Mouse (Mus musculus): ENCODE measurements at regions not wholly inside any gene's neighbourhood (a gene's known extent, or its start where the extent isn't known, plus 50 kb on each side); places are given as distances from the start of the nearest gene placed in this dataset.
A peak's percentile ranks its signal among the peaks of the same experiment; 100 is the strongest.

DNA sequence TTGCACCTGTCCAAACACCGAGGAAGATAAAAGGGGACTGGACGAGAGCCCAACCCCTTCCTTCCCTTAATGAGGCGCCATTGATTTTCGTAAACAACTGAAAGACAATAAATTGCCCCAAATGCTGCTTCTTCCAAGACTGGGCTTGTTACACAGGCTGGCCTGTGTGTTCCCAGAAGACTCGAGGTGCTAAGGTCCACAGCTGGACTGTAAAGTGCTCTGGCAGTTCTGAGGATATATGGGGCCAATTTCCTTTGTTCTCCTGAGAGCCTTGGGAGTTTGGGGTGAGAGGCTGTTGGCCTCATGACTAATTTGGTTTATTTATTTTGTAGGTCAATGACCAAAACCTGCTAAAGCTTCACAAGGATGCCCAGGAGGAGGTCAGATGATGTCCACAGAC, 377.3 kb upstream of the Prickle1 start:
- no peak for DNase-seq (ENCODE audit: low spot score in 2 of 2)

DNA sequence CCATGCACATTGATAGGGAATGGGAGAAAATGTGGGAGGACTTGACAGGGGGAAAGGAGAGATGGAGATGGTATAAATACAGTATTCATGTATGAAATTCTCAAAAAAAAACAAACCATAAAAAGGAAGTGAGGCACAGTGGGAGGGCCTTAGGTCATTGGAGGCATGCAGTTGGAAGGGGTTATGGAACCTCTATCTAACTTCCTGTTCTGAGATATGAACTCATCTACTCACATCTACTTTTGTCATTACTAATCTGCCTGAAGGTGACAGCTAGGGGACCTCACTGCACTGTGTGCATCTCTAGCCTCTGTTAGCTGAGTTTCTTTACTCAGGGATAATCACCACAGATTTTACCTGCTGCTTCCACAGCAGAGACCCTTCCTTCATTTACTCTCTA, 366.3 kb upstream of the Prickle1 start:
- DNase-seq (ENCODE audit: low spot score in 2 of 2), result no peak

DNA sequence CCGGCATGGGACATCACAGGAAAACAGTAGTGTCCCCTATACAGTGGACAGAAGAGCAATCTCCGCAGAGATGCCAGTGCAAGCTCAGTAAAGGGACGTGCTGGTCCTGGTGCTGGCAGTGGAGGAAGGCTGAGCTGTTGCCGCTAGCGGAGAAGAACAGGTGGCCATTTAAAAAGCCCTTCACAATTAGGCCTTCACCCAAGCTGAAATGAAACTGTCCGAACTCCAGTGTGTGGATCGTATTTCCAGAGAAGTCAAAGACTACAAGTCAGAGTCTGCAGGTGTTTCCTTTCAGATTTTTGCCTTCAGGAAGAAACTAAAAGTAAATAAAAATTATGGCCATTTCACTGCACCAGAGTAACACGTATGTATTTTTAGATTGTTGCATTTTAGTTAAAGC, 364.2 kb upstream of the Prickle1 start:
- DNase-seq (ENCODE audit: low spot score in 2 of 2), result no peak

DNA sequence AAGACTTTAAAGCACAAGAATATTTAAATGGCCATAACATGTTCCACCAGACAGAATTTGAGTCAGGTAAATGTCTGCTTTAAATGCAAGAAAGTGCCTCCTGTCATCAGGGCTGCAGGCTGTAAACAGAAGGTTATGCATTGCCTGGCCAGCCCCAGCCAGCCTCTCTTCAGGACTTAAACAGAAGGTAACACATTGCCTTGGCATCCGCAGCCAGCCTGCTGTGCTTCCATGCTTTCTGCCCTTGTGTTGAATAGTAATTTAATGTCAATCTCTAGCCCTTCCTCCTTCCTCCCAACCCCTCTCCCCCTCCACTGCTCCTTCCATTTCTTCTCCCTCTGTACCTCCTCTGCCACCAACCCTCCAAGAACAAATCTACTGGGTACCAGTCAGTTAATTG, 362.4 kb upstream of the Prickle1 start:
- DNase-seq (ENCODE audit: low spot score in 2 of 2), result no peak

DNA sequence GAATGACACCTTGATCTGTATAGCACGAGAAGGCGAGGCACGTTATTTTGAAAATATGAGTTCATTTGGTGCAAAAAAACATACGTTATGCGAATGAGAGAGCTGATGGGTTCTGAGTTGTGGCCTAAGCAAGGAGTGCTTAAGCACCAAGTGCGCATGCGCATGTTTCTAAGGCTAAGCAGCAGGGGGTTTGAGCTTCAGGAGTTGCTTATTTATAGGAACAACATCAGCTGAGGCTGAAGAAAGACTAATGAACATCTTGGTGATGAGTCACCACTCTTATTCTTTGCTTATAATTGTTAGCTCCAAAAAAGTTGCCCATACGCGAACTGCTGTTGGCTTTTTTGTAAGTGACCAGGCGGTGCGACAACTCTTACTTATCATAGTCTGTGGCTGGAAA, 361.1 kb upstream of the Prickle1 start:
- no peak for DNase-seq (ENCODE audit: low spot score in 2 of 2)

DNA sequence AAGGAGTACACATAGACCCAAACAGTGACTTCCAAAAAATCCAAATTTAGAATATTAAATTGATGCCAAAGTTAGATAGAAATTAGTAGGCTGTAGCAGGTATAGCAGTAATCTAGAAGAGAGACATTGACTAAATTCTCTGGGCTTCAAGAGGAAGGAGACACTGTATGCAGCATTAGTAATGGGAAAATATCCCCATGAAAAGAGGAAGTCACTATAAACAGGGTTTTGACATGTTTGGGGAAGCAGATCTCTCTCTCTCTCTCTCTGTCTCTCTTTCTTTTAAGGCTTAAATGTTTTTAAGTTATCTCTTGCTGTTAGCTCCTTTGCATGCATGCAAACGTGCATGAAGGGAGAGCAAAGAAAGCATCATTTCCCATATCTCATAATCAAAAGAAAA, 357.9 kb upstream of the Prickle1 start:
- no peak for DNase-seq (ENCODE audit: low spot score in 2 of 2)

DNA sequence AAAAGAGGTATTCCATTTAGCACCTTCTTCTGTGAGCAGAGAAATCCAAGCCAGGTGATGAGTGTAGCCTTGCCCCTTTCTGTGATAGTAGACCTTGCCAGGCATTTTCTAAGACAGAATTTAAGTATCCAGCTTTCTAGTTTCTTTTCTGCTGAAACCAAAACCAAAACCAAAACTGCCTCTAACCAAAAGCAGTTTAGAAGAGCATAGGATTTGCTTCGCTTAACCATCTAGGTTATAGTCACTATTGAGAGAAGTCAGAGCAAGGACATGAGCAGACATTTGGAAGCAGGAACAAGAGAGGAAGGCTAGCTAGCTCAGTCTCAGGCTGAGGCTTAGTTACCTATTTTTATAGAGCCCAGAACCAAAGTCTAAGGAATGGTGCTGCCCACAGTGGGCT, 354.8 kb upstream of the Prickle1 start:
- DNase-seq (ENCODE audit: low spot score in 2 of 2), result no peak

DNA sequence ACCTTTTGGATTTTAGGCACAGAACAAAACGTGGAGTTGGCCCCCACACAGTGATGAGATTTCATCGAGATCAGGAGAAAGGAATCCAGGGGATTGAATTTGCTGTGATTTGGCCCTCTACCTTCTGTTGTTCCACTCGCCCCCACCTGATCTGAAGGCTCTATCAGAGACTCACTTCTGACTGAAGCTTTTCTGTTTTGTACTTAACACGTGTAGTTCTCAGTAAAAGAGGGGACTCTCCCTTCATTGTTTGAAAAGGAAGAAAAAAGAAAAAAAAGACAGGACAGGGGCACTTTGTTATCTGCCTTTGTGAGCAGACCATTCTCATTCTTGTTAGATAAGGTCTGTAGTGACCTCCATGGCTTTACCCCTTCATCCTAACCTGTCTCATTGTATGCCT, 353.2 kb upstream of the Prickle1 start:
- no peak for DNase-seq (ENCODE audit: low spot score in 2 of 2)

DNA sequence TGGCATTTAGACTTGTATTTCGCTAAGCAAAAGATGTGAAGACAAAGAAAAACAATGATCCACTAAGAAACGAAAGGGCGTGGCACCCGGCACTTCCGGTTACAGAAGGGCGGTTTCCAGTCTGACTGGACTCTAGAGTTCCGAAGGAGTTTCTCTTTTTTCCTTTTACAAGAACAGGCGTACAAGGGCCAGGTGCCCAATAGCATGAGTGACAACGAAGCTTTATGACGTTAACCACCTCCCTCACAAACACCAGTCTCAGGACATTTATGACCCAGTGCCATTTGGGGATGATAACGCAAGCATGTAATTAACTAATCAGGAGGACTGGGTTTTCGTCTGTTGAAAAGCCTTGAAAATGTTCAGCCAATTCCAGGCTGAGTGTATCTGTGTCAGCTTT, 347.9 kb upstream of the Prickle1 start:
- DNase-seq (ENCODE audit: low spot score in 2 of 2), result no peak

DNA sequence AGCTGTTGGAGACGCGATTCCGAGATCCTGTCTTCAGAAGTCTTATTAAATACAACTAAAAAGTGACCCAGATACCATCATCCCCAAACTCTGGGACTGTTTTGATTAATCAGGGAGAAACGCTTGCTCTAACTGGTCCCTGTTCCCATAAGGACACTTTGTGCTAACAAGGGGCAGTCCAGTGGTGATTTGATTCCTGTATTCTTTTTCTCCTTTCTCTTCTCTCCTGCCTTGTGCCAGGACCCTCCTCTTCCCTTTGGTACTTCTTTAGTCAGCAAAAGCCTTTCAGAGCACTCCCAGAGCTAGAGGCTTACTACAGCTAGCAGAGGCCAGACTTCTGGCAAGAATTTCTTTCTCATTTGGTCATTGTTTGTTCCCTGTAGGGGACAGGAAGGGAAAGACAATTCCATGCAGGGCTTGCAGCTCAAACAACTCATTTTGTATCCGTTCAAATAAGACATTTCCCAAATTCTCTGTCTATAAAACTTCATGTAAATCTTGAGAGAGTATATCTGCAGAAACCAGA, 337.3 kb upstream of the Prickle1 start:
- DNase-seq (ENCODE audit: low spot score in 2 of 2), result no peak

DNA sequence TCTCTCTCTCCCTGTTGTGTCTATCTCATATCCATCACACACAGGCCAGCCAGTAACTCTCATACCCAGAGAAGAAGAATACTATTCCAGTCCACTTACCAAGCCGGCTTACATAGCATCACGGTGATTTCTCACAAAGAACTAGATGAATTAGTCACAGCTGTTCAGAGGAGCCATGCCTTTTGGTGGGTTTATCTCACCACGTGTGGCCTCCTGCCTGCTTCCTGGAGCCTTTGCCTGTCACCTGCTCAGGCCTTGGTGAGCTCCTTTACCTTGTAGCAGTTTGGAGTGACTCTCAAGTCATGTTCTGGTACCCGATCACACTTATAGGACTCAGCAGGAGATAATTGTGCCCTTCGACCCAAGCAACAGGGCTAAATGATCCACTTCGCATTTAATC, 331.2 kb upstream of the Prickle1 start:
- no peak for DNase-seq (ENCODE audit: low spot score in 2 of 2)

DNA sequence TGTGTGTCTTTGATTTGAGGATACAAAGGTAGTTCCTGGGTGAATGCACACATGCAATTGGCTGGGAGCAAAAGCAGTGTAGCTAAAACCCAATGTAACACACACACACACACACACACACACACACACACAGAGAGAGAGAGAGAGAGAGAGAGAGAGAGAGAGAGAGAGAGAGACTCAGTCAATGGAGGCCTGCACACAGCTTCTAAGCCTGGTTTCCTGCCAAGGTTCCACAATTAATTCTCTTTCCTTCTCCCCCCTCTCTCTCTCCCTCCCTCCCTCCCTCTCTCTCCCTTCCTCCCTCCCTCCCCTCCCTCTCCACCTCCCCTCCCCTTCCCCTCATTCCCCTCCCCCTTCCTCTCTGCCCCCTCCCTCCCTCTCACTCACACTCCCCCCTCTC, 330.6 kb upstream of the Prickle1 start:
- DNase-seq (ENCODE audit: low spot score in 2 of 2), result no peak

DNA sequence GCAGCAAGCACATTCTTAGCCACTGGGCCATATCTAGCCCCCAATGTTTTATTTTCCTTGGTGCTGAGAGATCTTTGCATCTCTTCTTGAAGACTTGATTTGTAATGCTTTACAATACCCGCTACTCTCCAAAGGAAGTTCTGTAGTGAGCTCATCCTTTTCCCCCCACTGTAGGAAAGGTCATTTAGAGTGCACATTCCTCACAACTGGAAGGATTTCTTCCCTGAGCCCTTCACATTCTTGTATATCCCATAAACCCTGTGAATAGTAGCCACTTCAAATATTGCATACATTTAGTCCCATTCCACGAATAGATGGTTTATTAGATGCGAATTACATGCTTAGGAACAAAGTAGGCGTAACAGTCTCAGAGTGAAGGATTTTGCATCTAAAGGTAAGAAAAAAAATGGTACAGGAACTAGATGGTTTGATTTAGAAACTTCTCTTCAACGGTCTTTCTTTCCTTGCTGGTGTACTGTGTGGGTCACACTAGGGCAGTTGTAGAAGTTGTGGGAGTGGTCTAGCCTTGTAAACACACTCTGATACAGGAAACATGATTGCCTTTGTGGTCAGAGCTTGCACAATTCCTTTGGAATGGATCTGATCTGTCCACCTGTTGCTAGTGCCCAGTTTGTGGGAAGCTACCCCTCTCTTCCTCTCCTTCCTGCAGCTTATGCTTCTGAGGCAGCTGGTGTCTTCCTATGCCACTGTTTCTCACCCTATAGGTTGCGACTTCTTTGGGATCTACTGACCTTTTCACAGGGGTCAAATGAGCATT, 326.0 kb upstream of the Prickle1 start:
- DNase-seq (ENCODE audit: low spot score in 2 of 2), result no peak

DNA sequence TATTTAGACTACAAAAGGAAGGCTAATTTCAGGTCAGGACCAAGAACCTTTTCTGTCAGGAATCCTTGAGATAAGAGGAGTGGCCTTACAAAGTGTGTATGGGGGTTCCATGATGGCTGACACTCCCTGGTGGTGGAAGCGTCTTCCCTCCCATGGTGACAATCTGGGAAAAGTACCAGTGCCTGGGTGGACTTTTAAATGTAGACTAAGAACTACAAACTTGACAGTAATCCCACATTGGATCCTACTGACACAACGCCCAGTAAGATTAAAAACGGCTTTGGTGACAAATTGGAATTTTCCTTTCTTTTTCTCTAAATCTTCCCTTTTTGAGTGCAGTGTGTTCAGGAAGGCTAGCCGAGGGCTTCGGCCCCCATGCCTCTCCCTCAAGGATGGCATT, 325.3 kb upstream of the Prickle1 start:
- no peak for DNase-seq (ENCODE audit: low spot score in 2 of 2)

DNA sequence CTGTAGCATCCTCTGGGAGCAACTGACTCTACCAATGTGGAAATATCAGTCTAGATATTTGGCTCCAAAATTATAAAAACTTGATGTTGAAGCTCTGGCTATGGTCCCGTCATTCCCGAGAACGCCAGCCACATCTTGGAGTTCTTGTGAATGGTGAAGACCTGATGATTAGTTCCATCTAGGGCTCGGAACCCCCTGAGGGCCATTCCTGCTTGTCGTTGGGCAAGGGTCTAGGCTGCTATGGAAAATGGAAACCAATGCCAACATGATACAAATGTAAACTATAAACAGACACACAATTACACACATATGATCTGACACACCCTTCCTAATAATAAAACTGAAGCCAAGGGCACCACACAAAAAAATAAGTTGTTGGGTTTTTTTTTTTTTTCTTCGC, 323.9 kb upstream of the Prickle1 start:
- no peak for DNase-seq (ENCODE audit: low spot score in 2 of 2)

DNA sequence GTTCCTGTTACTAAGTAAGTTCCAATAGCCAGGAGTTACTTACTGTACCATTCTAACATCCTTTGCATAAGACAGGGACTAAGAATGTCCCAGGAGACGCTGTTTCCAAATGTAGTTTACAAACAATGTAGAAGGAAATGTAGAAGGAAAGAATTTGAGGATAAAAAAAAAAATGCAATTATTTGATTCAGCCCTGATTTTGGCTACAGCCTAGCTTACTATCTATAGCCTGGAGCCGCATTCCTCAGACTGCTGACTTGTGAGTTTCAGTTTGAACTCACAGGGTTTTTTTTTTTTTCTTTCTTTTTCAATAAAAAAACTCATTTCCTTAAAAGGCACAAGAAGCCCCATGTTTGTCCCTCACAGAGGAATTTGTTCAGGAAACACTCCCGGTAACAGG, 321.2 kb upstream of the Prickle1 start:
- no peak for DNase-seq (ENCODE audit: low spot score in 2 of 2)

DNA sequence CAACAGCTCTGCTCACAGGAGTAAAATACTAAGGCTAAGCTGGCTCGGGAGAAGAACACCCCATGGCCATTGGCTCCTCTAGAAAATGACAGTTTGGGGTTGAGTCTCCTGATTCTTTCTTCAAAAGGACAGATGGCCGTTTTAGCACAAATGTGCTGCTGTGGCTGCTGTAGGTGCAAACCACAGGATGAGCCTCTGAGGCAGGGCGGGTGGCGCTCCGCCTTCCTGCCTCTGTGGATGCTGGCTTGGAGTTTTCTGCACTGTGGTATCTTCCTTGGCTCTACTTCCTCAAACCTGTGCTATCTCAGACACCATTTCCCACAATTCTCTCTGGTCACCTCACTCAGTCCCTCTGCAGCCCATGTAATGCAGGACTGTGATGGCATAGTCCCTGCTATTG, 317.8 kb upstream of the Prickle1 start:
- peak in 1 of 2 experiments; percentile 4 for DNase-seq (ENCODE audit: low spot score in 2 of 2)

DNA sequence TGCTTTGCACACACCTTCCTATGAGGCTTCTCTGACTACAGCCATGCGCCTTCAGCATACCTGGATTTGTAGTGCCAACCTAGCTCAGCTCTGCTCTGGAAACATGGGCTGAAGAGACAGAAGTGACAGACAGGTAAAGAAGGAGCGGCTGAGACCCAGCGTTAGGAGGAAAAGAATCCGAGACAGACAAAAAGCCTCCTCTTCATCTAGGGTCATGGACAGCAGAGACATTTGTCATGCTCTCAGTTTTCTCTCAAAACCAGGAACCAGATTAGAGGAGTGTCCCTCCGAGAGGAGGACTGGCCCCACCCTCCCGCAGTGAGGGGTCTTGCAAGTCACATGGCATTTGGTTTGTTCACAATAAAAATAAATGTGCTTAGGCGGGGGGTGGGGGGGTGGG, 317.4 kb upstream of the Prickle1 start:
- no peak for DNase-seq (ENCODE audit: low spot score in 2 of 2)

DNA sequence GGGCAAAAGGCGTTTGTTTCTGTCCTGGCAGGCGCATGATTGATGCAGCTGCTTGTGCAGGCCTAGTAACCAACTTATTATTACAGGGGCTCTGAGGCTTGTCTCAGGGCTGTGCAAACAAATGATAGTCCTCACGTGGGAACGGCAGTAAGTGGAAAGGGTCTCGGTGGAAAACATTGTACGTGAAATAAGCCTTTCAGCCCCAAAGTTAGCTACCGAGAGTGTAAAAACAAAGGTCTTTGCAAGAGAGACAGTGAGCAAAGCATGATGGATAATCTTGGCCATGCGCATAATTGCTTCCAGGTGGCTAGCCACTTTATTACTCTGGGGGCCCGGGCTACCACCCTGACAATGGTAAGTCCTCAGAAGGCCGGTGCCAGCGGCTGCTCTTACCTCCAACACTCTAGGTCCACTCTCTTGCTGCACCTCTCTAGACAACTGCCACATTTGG, 315.3 kb upstream of the Prickle1 start:
- DNase-seq (ENCODE audit: low spot score in 2 of 2), result no peak

DNA sequence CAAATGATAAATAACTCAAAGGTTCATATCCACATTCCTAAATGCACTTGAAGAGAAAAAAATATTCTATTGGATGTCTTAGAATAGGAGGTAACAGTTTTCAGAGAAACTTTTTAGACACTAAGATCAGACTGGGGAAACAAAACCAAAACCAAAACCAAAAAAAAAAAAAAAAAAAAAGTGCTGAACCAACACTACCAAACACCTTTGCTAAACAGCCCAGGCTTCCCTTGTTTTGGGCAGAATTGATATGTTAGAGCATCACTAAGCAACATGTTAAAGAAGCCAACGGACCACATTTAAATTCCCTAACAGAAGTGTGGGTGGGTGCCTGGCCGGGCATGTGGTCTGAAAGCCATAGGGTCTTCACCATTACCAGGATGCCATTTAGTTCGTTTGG, 314.5 kb upstream of the Prickle1 start:
- DNase-seq (ENCODE audit: low spot score in 2 of 2), result no peak

DNA sequence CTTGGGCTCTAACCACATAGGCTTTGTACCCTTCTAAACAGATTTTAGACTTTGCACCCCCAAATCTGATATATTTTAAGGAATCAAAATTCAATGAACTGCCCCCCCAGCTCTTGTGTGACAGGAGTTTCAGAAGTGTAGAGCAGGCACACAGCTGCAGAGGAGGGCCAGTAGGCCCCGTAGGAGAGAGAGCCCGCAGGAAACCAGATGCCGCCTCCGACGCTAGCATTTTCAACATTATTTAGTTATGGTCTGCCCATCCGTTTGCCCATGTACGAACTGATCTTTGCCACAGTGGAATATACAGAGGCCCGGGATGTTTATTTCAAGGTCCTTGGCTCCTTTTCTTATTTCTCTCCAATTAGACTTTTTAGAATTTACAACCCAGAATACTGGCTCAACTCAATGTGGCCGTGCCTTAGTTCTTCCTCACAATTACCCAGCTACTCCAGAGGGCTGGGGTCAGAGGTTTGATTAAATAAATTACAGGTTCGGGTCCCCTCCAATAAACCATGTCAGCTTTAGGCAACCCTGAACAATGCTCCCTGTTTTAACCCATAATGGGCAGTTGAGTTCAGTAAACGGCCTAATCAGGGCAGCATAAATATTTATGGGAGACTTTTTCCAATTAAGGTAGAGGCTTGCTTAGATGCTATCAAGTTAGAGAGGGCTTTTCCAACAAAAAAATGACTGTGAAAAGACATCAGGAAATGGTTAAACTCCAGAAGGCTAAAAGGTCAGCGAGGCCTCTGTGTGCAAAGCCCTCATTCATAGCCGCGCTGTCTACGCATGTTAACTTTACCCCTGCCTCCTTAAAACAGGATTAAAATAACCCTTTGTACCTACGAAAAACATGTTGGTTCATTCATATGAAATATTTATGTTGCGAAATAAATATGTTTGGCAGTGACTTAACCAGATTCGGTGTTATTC, 308.2 kb upstream of the Prickle1 start:
- no peak for DNase-seq (ENCODE audit: low spot score in 2 of 2)

DNA sequence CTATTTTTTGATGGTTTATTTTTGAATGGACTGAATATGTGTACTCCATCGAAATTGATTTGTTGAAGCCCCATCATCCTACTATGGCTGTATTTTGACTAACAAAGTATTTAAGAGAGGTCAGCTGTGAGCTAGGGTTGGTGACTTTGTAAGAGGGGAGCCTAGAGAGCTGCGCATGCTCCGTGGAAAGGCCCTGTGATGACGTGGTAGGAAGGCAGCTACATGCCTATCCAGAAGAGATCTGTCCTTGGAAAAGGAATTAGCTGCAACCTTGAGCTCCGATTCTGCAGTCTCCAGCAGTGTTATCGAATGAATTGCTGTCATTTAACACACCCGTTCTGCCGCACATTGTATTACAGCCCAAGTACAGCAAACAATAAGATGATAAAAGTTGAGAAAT, 287.1 kb upstream of the Prickle1 start:
- DNase-seq (ENCODE audit: low spot score in 2 of 2), result no peak

DNA sequence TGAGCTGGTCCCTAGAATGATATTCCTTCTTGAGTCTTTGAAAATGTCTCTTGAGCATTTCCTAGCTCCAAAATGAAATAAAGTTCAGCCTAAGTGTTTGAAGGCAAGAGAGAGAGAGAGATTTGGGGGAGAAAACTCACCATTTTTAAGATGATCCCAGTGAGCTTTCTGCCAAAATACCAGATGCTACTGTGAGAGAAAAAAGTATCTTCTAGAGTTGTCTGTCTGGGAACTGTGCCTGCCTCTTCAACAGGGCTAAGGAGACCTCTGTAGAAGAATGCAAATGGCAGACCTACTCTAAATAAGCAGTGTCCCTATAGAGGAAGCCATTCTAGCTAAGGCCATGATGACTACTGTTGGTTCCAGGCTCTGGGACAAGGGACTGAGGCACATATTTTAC, 285.6 kb upstream of the Prickle1 start:
- DNase-seq (ENCODE audit: low spot score in 2 of 2), result no peak
